Mouse (Mus musculus) left cerebral cortex, adult 18-20 months (tissue): ENCODE results near the gene Itga2b. TPM values are rescaled to one million over a fixed set of nuclear protein-coding genes. Genes with fewer than 3 reads are reported as not detected.
"Not testable (repeated sequence)": the region's sequence is repeated elsewhere in the genome, so short reads cannot be mapped to it uniquely, and the experiment has no call there.

Experiments used
- DNase-seq, 2 experiments: peaks; one replicate each; pipeline ENCODE4 v3.0.0; 2021 to 2022; ENCODE audit warnings: low spot score in 2 of 2, mixed read lengths in 1 of 2
- total RNA-seq, 2 experiments: library from RNA; stranded (reverse); gene quantifications; 2 replicates each; pipeline ENCODE4 v1.2.3; 2021

The Itga2b gene
- total RNA-seq, 2 experiments from 2014 or later = 3.3 to 3.9 TPM

GRCm38 (mm10) chr11:102415034-102415802, 54.7 kb downstream of the Itga2b start:
- no peak for DNase-seq

GRCm38 (mm10) chr11:102413059-102413458, 56.9 kb downstream of the Itga2b start:
- DNase-seq = no peak

- peak; percentile 86 to 91 for DNase-seq
Measured at GRCm38 (mm10) chr11:102411704-102412103, 58.2 kb downstream of the Itga2b start.

GRCm38 (mm10) chr11:102411061-102411460, 58.9 kb downstream of the Itga2b start:
- no peak for DNase-seq

GRCm38 (mm10) chr11:102410345-102410744, 59.6 kb downstream of the Itga2b start:
- not testable (repeated sequence) for DNase-seq

GRCm38 (mm10) chr11:102409795-102410330, 60.1 kb downstream of the Itga2b start:
- no peak for DNase-seq

- DNase-seq = no peak
Measured at GRCm38 (mm10) chr11:102408888-102409794, 60.8 kb downstream of the Itga2b start.

GRCm38 (mm10) chr11:102408344-102408876, 61.5 kb downstream of the Itga2b start:
- peak; percentile 96 for DNase-seq

- DNase-seq = no peak
Measured at GRCm38 (mm10) chr11:102407834-102408215, 62.1 kb downstream of the Itga2b start, which contains the start of gene Slc25a39. Slc25a39 (minus strand) TSS chr11:102407946.

- DNase-seq = peak; percentile 84 to 92
Measured at GRCm38 (mm10) chr11:102406900-102407833, 62.8 kb downstream of the Itga2b start.

- DNase-seq = peak in 1 of 2 experiments; percentile 3
Measured at GRCm38 (mm10) chr11:102406401-102406800, 63.5 kb downstream of the Itga2b start.

- DNase-seq = no peak
Measured at GRCm38 (mm10) chr11:102405544-102406285, 64.2 kb downstream of the Itga2b start.

- DNase-seq = peak in 1 of 2 experiments; percentile 2
Measured at GRCm38 (mm10) chr11:102404161-102405010, 65.5 kb downstream of the Itga2b start.

- no peak for DNase-seq
Measured at GRCm38 (mm10) chr11:102403657-102404056, 66.3 kb downstream of the Itga2b start.
